Mouse (Mus musculus) neural tube, embryonic 12.5 days (tissue): Measurements from ENCODE around the gene Gm9837. TPM values are rescaled to one million over a fixed set of nuclear protein-coding genes. Genes with fewer than 3 reads are reported as not detected.

ENCODE experiments used
- ATAC-seq: fragments of 200-750 bp; cut with Nextera tagmentation; 2 replicates; pipeline ENCODE4 v1.8.0; 2017; ENCODE audit warnings: low read depth, mild to moderate bottlenecking, moderate TSS enrichment, moderate library complexity; ENCODE audit not compliant: low FRiP score
- H3K27ac ChIP-seq: fragments of 300-500 bp; sonication (generic); 2 replicates; pipeline ENCODE4 v1.5.1; 2016
- H3K27me3 ChIP-seq: fragments of 300-500 bp; sonication (generic); replicated peaks from 2 replicates; pipeline ENCODE4 v1.6.1; 2016; ENCODE audit warnings: mild to moderate bottlenecking
- H3K36me3 ChIP-seq: fragments of 300-500 bp; sonication (generic); 2 replicates; pipeline ENCODE4 v1.6.1; 2016; ENCODE audit warnings: mild to moderate bottlenecking
- H3K4me1 ChIP-seq: fragments of 300-500 bp; sonication (generic); 2 replicates; pipeline ENCODE4 v1.6.1; 2016
- H3K4me2 ChIP-seq: fragments of 300-500 bp; sonication (generic); replicated peaks from 2 replicates; pipeline ENCODE4 v1.6.1; 2016; ENCODE audit warnings: mild to moderate bottlenecking
- H3K4me3 ChIP-seq: fragments of 300-500 bp; sonication (generic); 2 replicates; pipeline ENCODE4 v1.5.1; 2016
- H3K9ac ChIP-seq: fragments of 300-500 bp; sonication (generic); 2 replicates; pipeline ENCODE4 v1.6.1; 2016; ENCODE audit warnings: mild to moderate bottlenecking
- H3K9me3 ChIP-seq: fragments of 300-500 bp; sonication (generic); 2 replicates; pipeline ENCODE4 v1.6.1; 2016; ENCODE audit warnings: mild to moderate bottlenecking
- WGBS: fragments of 180-500 bp; shearing (Covaris S2); methylation state at CpG from one replicate; pipeline ENCODE4 v1.1.7; 2016; 5-methylcytosine and 5-hydroxymethylcytosine counted together
- polyA plus RNA-seq: library from polyadenylated mRNA; unstranded; fragments of >200 nt; fragmentation: Nextera tagmentation; extraction: Ambion mirVana; gene quantifications from 2 replicates; pipeline ENCODE4 v1.2.1, GENCODE M21; 2016

Gene Gm9837
- not detected in 2 replicates for polyA plus RNA-seq

- H3K27me3 ChIP-seq = peaks cover 67% of the 10 kb centered on the region
- 0 out of 2 replicates have a peak within 1 kb of the TSS, but pooled peaks have one; percentile 30 for H3K9ac ChIP-seq
- no peaks in the 10 kb centered on the region for H3K9me3 ChIP-seq
- H3K4me3 ChIP-seq = peak within 1 kb of the TSS; percentile 7; the same call in 1 of the 2 replicates
- H3K36me3 ChIP-seq = no peaks in the 10 kb centered on the region
- ATAC-seq = peak; percentile 81
- peaks cover 23% of the 10 kb centered on the region for H3K4me1 ChIP-seq
- 4% methylated on average over 29 of the region's 29 CpGs for WGBS
- peak within 1 kb of the TSS; percentile 57 for H3K4me2 ChIP-seq
- H3K27ac ChIP-seq = no peak within 1 kb of the TSS
Observed at GRCm38 (mm10) chr11:53469968-53470695, at the start of gene Gm9837. Gm9837 (minus strand) TSS chr11:53470479.

GRCm38 (mm10) chr11:53519207-53520121 lies 49.2 kb upstream of the Gm9837 start, which contains the start of gene Sept8:
Sept8 (plus strand) TSS chr11:53519257.
- Histone ChIP-seq H3K4me3 (peak within 1 kb of the TSS; percentile 81), H3K9me3 (no peaks in the 10 kb centered on the region), H3K4me2 (peak within 1 kb of the TSS; percentile 82), H3K27ac (no peak within 1 kb of the TSS), H3K27me3 (0 out of 2 replicates have a peak, but pooled peaks cover 7% of the 10 kb centered on the region), H3K4me1 (peaks cover 29% of the 10 kb centered on the region), H3K9ac (peak within 1 kb of the TSS; percentile 88), H3K36me3 (no peaks in the 10 kb centered on the region)
- peak; percentile 85 for ATAC-seq
- WGBS = 4% methylated on average over 77 of the region's 79 CpGs

- H3K27me3 ChIP-seq = 0 out of 2 replicates have a peak, but pooled peaks cover 7% of the 10 kb centered on the region
- H3K4me1 ChIP-seq = peaks cover 29% of the 10 kb centered on the region
- H3K9ac ChIP-seq = no peak overlapping the region
- H3K9me3 ChIP-seq = no peaks in the 10 kb centered on the region
- no peak for ATAC-seq
- no peak overlapping the region for H3K4me2 ChIP-seq
- no peaks in the 10 kb centered on the region for H3K36me3 ChIP-seq
- no peak overlapping the region for H3K27ac ChIP-seq
- no peak overlapping the region for H3K4me3 ChIP-seq
- WGBS = 52% methylated on average over 5 of the region's 5 CpGs
Observed at GRCm38 (mm10) chr11:53518759-53519158, 48.5 kb upstream of the Gm9837 start.

GRCm38 (mm10) chr11:53516775-53517627 lies 46.7 kb upstream of the Gm9837 start:
- Histone ChIP-seq H3K4me1 (peaks cover 19% of the 10 kb centered on the region), H3K27me3 (0 out of 2 replicates have a peak, but pooled peaks cover 7% of the 10 kb centered on the region), H3K4me3 (no peak overlapping the region), H3K27ac (no peak overlapping the region), H3K36me3 (no peaks in the 10 kb centered on the region), H3K9ac (no peak overlapping the region), H3K4me2 (no peak overlapping the region), H3K9me3 (no peaks in the 10 kb centered on the region)
- WGBS = 55% methylated on average over 8 of the region's 8 CpGs
- no peak for ATAC-seq

GRCm38 (mm10) chr11:53510351-53510750 lies 40.1 kb upstream of the Gm9837 start:
- Histone ChIP-seq H3K9me3 (no peaks in the 10 kb centered on the region), H3K4me1 (no peaks in the 10 kb centered on the region), H3K9ac (no peak overlapping the region), H3K4me3 (no peak overlapping the region), H3K36me3 (no peaks in the 10 kb centered on the region), H3K4me2 (no peak overlapping the region), H3K27ac (no peak overlapping the region), H3K27me3 (no peaks in the 10 kb centered on the region)
- 51% methylated on average over 5 of the region's 5 CpGs for WGBS
- no peak for ATAC-seq

- Histone ChIP-seq H3K4me1 (no peaks in the 10 kb centered on the region), H3K9me3 (no peaks in the 10 kb centered on the region), H3K36me3 (no peaks in the 10 kb centered on the region), H3K27me3 (no peaks in the 10 kb centered on the region), H3K4me2 (no peak overlapping the region), H3K4me3 (no peak overlapping the region), H3K27ac (no peak overlapping the region), H3K9ac (no peak overlapping the region)
- whole genome bisulfite sequencing = 61% methylated on average over 3 of the region's 3 CpGs
- ATAC-seq = no peak
Observed at GRCm38 (mm10) chr11:53508591-53508990, 38.3 kb upstream of the Gm9837 start.

- no peaks in the 10 kb centered on the region for H3K9me3 ChIP-seq
- H3K4me3 ChIP-seq = no peak overlapping the region
- 67% methylated on average over 7 of the region's 7 CpGs for WGBS
- H3K27ac ChIP-seq = no peak overlapping the region
- no peak overlapping the region for H3K9ac ChIP-seq
- H3K4me2 ChIP-seq = no peak overlapping the region
- no peaks in the 10 kb centered on the region for H3K4me1 ChIP-seq
- ATAC-seq = no peak
- no peaks in the 10 kb centered on the region for H3K36me3 ChIP-seq
- H3K27me3 ChIP-seq = no peaks in the 10 kb centered on the region
Observed at GRCm38 (mm10) chr11:53508152-53508551, 37.9 kb upstream of the Gm9837 start.

- no peaks in the 10 kb centered on the region for H3K27me3 ChIP-seq
- no peak for ATAC-seq
- no peaks in the 10 kb centered on the region for H3K4me1 ChIP-seq
- no peak overlapping the region for H3K4me3 ChIP-seq
- no peaks in the 10 kb centered on the region for H3K36me3 ChIP-seq
- WGBS = 88% methylated on average over 9 of the region's 9 CpGs
- H3K27ac ChIP-seq = no peak overlapping the region
- no peaks in the 10 kb centered on the region for H3K9me3 ChIP-seq
- no peak overlapping the region for H3K4me2 ChIP-seq
- no peak overlapping the region for H3K9ac ChIP-seq
Observed at GRCm38 (mm10) chr11:53507098-53507805, 37.0 kb upstream of the Gm9837 start.

- H3K27me3 ChIP-seq = peaks cover 11% of the 10 kb centered on the region; the same call in 1 of the 2 replicates
- no peaks in the 10 kb centered on the region for H3K9me3 ChIP-seq
- H3K4me1 ChIP-seq = no peaks in the 10 kb centered on the region
- H3K36me3 ChIP-seq = no peaks in the 10 kb centered on the region
- ATAC-seq = no peak
- H3K4me3 ChIP-seq = no peak overlapping the region
- no peak overlapping the region for H3K4me2 ChIP-seq
- 49% methylated on average over 5 of the region's 5 CpGs for WGBS
- H3K9ac ChIP-seq = no peak overlapping the region
- no peak overlapping the region for H3K27ac ChIP-seq
Observed at GRCm38 (mm10) chr11:53505026-53505663, 34.9 kb upstream of the Gm9837 start.

GRCm38 (mm10) chr11:53504376-53504775 lies 34.1 kb upstream of the Gm9837 start:
- ATAC-seq = no peak
- 95% methylated on average over 8 of the region's 8 CpGs for WGBS
- peaks cover 11% of the 10 kb centered on the region; the same call in 1 of the 2 replicates for H3K27me3 ChIP-seq

GRCm38 (mm10) chr11:53503738-53504137 lies 33.5 kb upstream of the Gm9837 start:
- no peaks in the 10 kb centered on the region for H3K36me3 ChIP-seq
- ATAC-seq = no peak
- no peak overlapping the region for H3K4me3 ChIP-seq
- H3K27me3 ChIP-seq = peaks cover 11% of the 10 kb centered on the region; the same call in 1 of the 2 replicates
- H3K4me1 ChIP-seq = no peaks in the 10 kb centered on the region
- H3K9ac ChIP-seq = no peak overlapping the region
- no peak overlapping the region for H3K27ac ChIP-seq
- WGBS = 85% methylated on average over 5 of the region's 5 CpGs
- no peaks in the 10 kb centered on the region for H3K9me3 ChIP-seq
- H3K4me2 ChIP-seq = no peak overlapping the region

More at GRCm38 (mm10) chr11:53504376-53504775, 34.1 kb upstream of the Gm9837 start:
- Histone ChIP-seq H3K4me1 (no peaks in the 10 kb centered on the region), H3K9ac (no peak overlapping the region), H3K9me3 (no peaks in the 10 kb centered on the region), H3K27ac (no peak overlapping the region), H3K36me3 (no peaks in the 10 kb centered on the region), H3K4me2 (no peak overlapping the region), H3K4me3 (no peak overlapping the region)
